Mouse (Mus musculus): Measurements from ENCODE around the gene Fryl. TPM values are rescaled to one million over a fixed set of nuclear protein-coding genes. Genes with fewer than 3 reads are reported as not detected.

Gene Fryl
- polyA plus RNA-seq, 1 experiment from 2014 or later: 48.0 TPM

GRCm38 (mm10) chr5:73141712-73142111, 114.7 kb downstream of the Fryl start:
- Histone ChIP-seq H3K4me2 (ENCODE audit: low read depth, low read length, severe bottlenecking) (no peak overlapping the region), H3K9ac (ENCODE audit: low read length) (no peak overlapping the region), H3K4me1 (replicated peaks; ENCODE audit: control insufficient read depth, insufficient read depth, low read length) (no peaks in the 10 kb centered on the region), H3K27ac (ENCODE audit: low read depth, low read length) (no peak overlapping the region), H3K36me3 (ENCODE audit: control insufficient read depth, insufficient read depth, low read length) (peaks cover 3% of the 10 kb centered on the region; the same call in 1 of the 2 replicates), H3K27me3 (ENCODE audit: control insufficient read depth, insufficient read depth, low read length) (no peaks in the 10 kb centered on the region), H3K4me3 (ENCODE audit: low read depth, low read length) (no peak overlapping the region), H3K9me3 (ENCODE audit: control insufficient read depth, low read length) (no peaks in the 10 kb centered on the region)
- WGBS: 85% methylated on average over 2 of the region's 2 CpGs
- ATAC-seq (replicated peaks; ENCODE audit: low FRiP score) (no peak), DNase-seq (ENCODE audit: low spot score) (no peak)

GRCm38 (mm10) chr5:73141161-73141560, 115.3 kb downstream of the Fryl start:
- Histone ChIP-seq H3K9me3 (ENCODE audit: control insufficient read depth, low read length) (no peaks in the 10 kb centered on the region), H3K4me1 (replicated peaks; ENCODE audit: control insufficient read depth, insufficient read depth, low read length) (no peaks in the 10 kb centered on the region), H3K4me2 (ENCODE audit: low read depth, low read length, severe bottlenecking) (no peak overlapping the region), H3K36me3 (ENCODE audit: control insufficient read depth, insufficient read depth, low read length) (no peaks in the 10 kb centered on the region), H3K4me3 (ENCODE audit: low read depth, low read length) (no peak overlapping the region), H3K27me3 (ENCODE audit: control insufficient read depth, insufficient read depth, low read length) (no peaks in the 10 kb centered on the region), H3K9ac (ENCODE audit: low read length) (no peak overlapping the region), H3K27ac (ENCODE audit: low read depth, low read length) (no peak overlapping the region)
- ATAC-seq (replicated peaks; ENCODE audit: low FRiP score) (no peak), DNase-seq (ENCODE audit: low spot score) (no peak)
- 95% methylated on average over 8 of the region's 8 CpGs for WGBS

- Histone ChIP-seq H3K9me3 (ENCODE audit: control insufficient read depth, low read length) (no peaks in the 10 kb centered on the region), H3K27me3 (ENCODE audit: control insufficient read depth, insufficient read depth, low read length) (no peaks in the 10 kb centered on the region), H3K4me1 (replicated peaks; ENCODE audit: control insufficient read depth, insufficient read depth, low read length) (no peaks in the 10 kb centered on the region), H3K4me2 (ENCODE audit: low read depth, low read length, severe bottlenecking) (no peak overlapping the region), H3K27ac (ENCODE audit: low read depth, low read length) (no peak overlapping the region), H3K9ac (ENCODE audit: low read length) (no peak overlapping the region), H3K4me3 (ENCODE audit: low read depth, low read length) (no peak overlapping the region), H3K36me3 (ENCODE audit: control insufficient read depth, insufficient read depth, low read length) (no peaks in the 10 kb centered on the region)
- ATAC-seq (replicated peaks; ENCODE audit: low FRiP score): no peak
- 86% methylated on average over 9 of the region's 9 CpGs for WGBS
- DNase-seq (ENCODE audit: low spot score): no peak
Measured at GRCm38 (mm10) chr5:73137561-73137960, 118.9 kb downstream of the Fryl start.

GRCm38 (mm10) chr5:73135959-73136358, 120.5 kb downstream of the Fryl start:
- Histone ChIP-seq H3K4me3 (ENCODE audit: low read depth, low read length) (no peak overlapping the region), H3K9me3 (ENCODE audit: control insufficient read depth, low read length) (no peaks in the 10 kb centered on the region), H3K36me3 (ENCODE audit: control insufficient read depth, insufficient read depth, low read length) (no peaks in the 10 kb centered on the region), H3K27me3 (ENCODE audit: control insufficient read depth, insufficient read depth, low read length) (no peaks in the 10 kb centered on the region), H3K9ac (ENCODE audit: low read length) (no peak overlapping the region), H3K27ac (ENCODE audit: low read depth, low read length) (no peak overlapping the region), H3K4me2 (ENCODE audit: low read depth, low read length, severe bottlenecking) (no peak overlapping the region), H3K4me1 (replicated peaks; ENCODE audit: control insufficient read depth, insufficient read depth, low read length) (no peaks in the 10 kb centered on the region)
- 83% methylated on average over 2 of the region's 2 CpGs for WGBS
- DNase-seq (ENCODE audit: low spot score) (no peak), ATAC-seq (replicated peaks; ENCODE audit: low FRiP score) (no peak)

- DNase-seq (ENCODE audit: low spot score) (no peak), ATAC-seq (replicated peaks; ENCODE audit: low FRiP score) (no peak)
- Histone ChIP-seq H3K27ac (ENCODE audit: low read depth, low read length) (no peak overlapping the region), H3K4me2 (ENCODE audit: low read depth, low read length, severe bottlenecking) (no peak overlapping the region), H3K9me3 (ENCODE audit: control insufficient read depth, low read length) (no peaks in the 10 kb centered on the region), H3K4me3 (ENCODE audit: low read depth, low read length) (no peak overlapping the region), H3K36me3 (ENCODE audit: control insufficient read depth, insufficient read depth, low read length) (no peaks in the 10 kb centered on the region), H3K9ac (ENCODE audit: low read length) (no peak overlapping the region), H3K4me1 (replicated peaks; ENCODE audit: control insufficient read depth, insufficient read depth, low read length) (no peaks in the 10 kb centered on the region), H3K27me3 (ENCODE audit: control insufficient read depth, insufficient read depth, low read length) (no peaks in the 10 kb centered on the region)
- WGBS: 92% methylated on average over 11 of the region's 11 CpGs
Measured at GRCm38 (mm10) chr5:73135131-73135530, 121.3 kb downstream of the Fryl start.

- ATAC-seq (replicated peaks; ENCODE audit: low FRiP score) (no peak), DNase-seq (ENCODE audit: low spot score) (no peak)
- Histone ChIP-seq H3K4me1 (replicated peaks; ENCODE audit: control insufficient read depth, insufficient read depth, low read length) (no peaks in the 10 kb centered on the region), H3K27me3 (ENCODE audit: control insufficient read depth, insufficient read depth, low read length) (no peaks in the 10 kb centered on the region), H3K4me3 (ENCODE audit: low read depth, low read length) (no peak overlapping the region), H3K9ac (ENCODE audit: low read length) (no peak overlapping the region), H3K27ac (ENCODE audit: low read depth, low read length) (no peak overlapping the region), H3K4me2 (ENCODE audit: low read depth, low read length, severe bottlenecking) (no peak overlapping the region), H3K36me3 (ENCODE audit: control insufficient read depth, insufficient read depth, low read length) (no peaks in the 10 kb centered on the region), H3K9me3 (ENCODE audit: control insufficient read depth, low read length) (no peaks in the 10 kb centered on the region)
- 51% methylated on average over 5 of the region's 5 CpGs for whole genome bisulfite sequencing
Measured at GRCm38 (mm10) chr5:73133833-73134185, 122.6 kb downstream of the Fryl start.

- no peaks in the 10 kb centered on the region for H3K36me3 ChIP-seq (ENCODE audit: control insufficient read depth, insufficient read depth, low read length)
- no peak overlapping the region for H3K27ac ChIP-seq (ENCODE audit: low read depth, low read length)
- H3K9ac ChIP-seq (ENCODE audit: low read length): no peak overlapping the region
- H3K27me3 ChIP-seq (ENCODE audit: control insufficient read depth, insufficient read depth, low read length): no peaks in the 10 kb centered on the region
- no peak overlapping the region for H3K4me2 ChIP-seq (ENCODE audit: low read depth, low read length, severe bottlenecking)
- no peak for ATAC-seq (replicated peaks; ENCODE audit: low FRiP score)
- 93% methylated on average over 29 of the region's 29 CpGs for WGBS
- no peak for DNase-seq (ENCODE audit: low spot score)
- no peaks in the 10 kb centered on the region for H3K9me3 ChIP-seq (ENCODE audit: control insufficient read depth, low read length)
- no peak overlapping the region for H3K4me3 ChIP-seq (ENCODE audit: low read depth, low read length)
- H3K4me1 ChIP-seq (replicated peaks; ENCODE audit: control insufficient read depth, insufficient read depth, low read length): no peaks in the 10 kb centered on the region
Measured at GRCm38 (mm10) chr5:73132998-73133832, 123.2 kb downstream of the Fryl start.

GRCm38 (mm10) chr5:73130984-73131383, 125.4 kb downstream of the Fryl start:
- no peaks in the 10 kb centered on the region for H3K27me3 ChIP-seq (ENCODE audit: control insufficient read depth, insufficient read depth, low read length)
- 93% methylated on average over 6 of the region's 6 CpGs for WGBS
- no peaks in the 10 kb centered on the region for H3K36me3 ChIP-seq (ENCODE audit: control insufficient read depth, insufficient read depth, low read length)
- H3K27ac ChIP-seq (ENCODE audit: low read depth, low read length): no peak overlapping the region
- no peak overlapping the region for H3K9ac ChIP-seq (ENCODE audit: low read length)
- no peak overlapping the region for H3K4me2 ChIP-seq (ENCODE audit: low read depth, low read length, severe bottlenecking)
- ATAC-seq (replicated peaks; ENCODE audit: low FRiP score) (no peak), DNase-seq (ENCODE audit: low spot score) (no peak)
- no peaks in the 10 kb centered on the region for H3K4me1 ChIP-seq (replicated peaks; ENCODE audit: control insufficient read depth, insufficient read depth, low read length)
- no peak overlapping the region for H3K4me3 ChIP-seq (ENCODE audit: low read depth, low read length)
- H3K9me3 ChIP-seq (ENCODE audit: control insufficient read depth, low read length): no peaks in the 10 kb centered on the region

- Histone ChIP-seq H3K4me1 (replicated peaks; ENCODE audit: control insufficient read depth, insufficient read depth, low read length) (no peaks in the 10 kb centered on the region), H3K9me3 (ENCODE audit: control insufficient read depth, low read length) (no peaks in the 10 kb centered on the region), H3K4me2 (ENCODE audit: low read depth, low read length, severe bottlenecking) (no peak overlapping the region), H3K27ac (ENCODE audit: low read depth, low read length) (no peak overlapping the region), H3K36me3 (ENCODE audit: control insufficient read depth, insufficient read depth, low read length) (no peaks in the 10 kb centered on the region), H3K9ac (ENCODE audit: low read length) (no peak overlapping the region), H3K4me3 (ENCODE audit: low read depth, low read length) (no peak overlapping the region), H3K27me3 (ENCODE audit: control insufficient read depth, insufficient read depth, low read length) (no peaks in the 10 kb centered on the region)
- 55% methylated on average over 5 of the region's 5 CpGs for WGBS
- no peak for DNase-seq (ENCODE audit: low spot score)
- no peak for ATAC-seq (replicated peaks; ENCODE audit: low FRiP score)
Measured at GRCm38 (mm10) chr5:73129871-73130270, 126.5 kb downstream of the Fryl start.

All from forebrain, embryonic 11.5 days (tissue).